Mouse (Mus musculus): ENCODE measurements at regions not wholly inside any gene's neighbourhood (a gene's known extent, or its start where the extent isn't known, plus 50 kb on each side); places are given as distances from the start of the nearest gene placed in this dataset.
"Not testable (repeated sequence)": the region's sequence is repeated elsewhere in the genome, so short reads cannot be mapped to it uniquely, and the experiment has no call there.

DNA sequence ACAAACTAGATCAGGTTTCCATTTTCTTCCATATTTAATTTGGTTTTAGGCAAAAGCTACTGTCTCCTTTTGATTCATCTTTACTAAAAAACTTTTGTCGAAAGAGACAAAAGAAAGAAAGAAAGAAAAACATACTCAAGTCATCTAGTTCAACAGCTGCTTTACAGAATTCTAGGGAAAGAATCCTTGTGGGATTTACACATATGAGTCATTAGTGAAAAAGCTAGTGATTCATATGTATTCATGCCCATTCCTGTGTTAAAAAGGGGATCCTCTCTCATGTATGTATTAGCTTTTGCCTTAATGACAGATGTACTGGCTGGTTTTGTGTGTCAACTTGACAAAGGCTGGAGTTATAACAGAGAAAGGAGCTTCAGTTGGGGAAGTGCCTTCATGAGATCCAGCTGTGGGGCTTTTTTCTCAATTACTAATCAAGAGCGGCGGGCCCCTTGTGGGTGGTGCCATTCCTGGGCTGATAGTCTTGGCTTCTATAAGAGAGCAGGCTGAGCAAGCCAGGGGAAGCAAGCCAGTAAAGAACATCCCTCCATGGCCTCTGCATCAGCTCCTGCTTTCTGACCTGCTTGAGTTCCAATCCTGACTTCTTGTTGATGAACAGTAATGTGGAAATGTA, 200.1 kb upstream of the Flrt2 start:
- H3K4me3 ChIP-seq (replicated peaks); H3K27me3 ChIP-seq; H3K9me3 ChIP-seq (replicated peaks); H3K4me2 ChIP-seq (replicated peaks); H3K27ac ChIP-seq (replicated peaks); H3K36me3 ChIP-seq; H3K9ac ChIP-seq; H3K4me1 ChIP-seq; ATAC-seq (ENCODE audit: insufficient number of reproducible peaks, low FRiP score, low TSS enrichment, low read depth): not testable (repeated sequence)
- WGBS, result 31% methylated on average over 3 of the region's 3 CpGs

DNA sequence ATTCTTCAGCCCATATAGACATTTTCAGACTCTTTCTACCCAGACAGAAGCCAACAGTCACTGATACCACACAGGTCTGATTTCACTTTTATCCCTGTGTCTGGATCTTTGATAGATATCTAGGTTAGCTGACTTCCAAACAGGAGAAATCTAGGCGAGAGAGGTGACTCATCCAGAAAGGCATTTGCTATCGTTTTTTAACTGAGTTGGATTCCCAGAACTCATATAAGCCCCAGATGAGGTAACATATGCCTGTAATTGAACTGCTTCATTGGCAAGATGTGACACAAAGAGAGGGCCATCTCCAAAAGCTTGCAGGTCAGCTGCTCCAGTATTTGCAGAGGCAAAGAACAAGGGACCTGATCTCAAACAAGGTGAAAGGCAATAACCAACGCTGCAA, 190.6 kb upstream of the Flrt2 start:
- no peak overlapping the region for H3K9ac ChIP-seq
- H3K27ac ChIP-seq (replicated peaks), result no peak overlapping the region
- no peaks in the 10 kb centered on the region for H3K4me1 ChIP-seq
- no peak overlapping the region for H3K4me3 ChIP-seq (replicated peaks)
- 67% methylated on average over 3 of the region's 3 CpGs for WGBS
- no peaks in the 10 kb centered on the region for H3K36me3 ChIP-seq
- no peak overlapping the region for H3K4me2 ChIP-seq (replicated peaks)
- no peak for ATAC-seq (ENCODE audit: insufficient number of reproducible peaks, low FRiP score, low TSS enrichment, low read depth)
- no peaks in the 10 kb centered on the region for H3K27me3 ChIP-seq
- no peaks in the 10 kb centered on the region for H3K9me3 ChIP-seq (replicated peaks)

DNA sequence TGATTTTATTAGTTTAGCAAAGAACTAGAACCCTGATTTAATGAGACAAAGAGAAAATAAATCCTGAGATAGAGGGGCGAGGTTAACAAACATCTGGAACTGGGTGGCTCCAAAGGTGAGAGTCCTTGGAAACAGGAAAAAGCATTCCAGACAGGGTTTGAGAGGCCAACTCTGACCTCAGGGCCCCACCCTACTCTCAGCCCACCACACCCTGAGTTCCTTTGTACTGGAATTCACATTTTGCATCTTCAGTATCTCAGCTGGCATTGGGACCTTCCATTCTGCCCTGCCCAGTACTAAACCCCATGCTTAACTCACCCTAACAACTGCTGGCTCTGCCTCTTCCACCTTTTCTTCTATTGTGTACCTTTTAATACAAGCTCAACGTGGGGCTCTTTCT, 172.0 kb upstream of the Flrt2 start:
- Histone ChIP-seq H3K4me2 (replicated peaks) (no peak overlapping the region), H3K9me3 (replicated peaks) (no peaks in the 10 kb centered on the region), H3K36me3 (no peaks in the 10 kb centered on the region), H3K4me1 (no peaks in the 10 kb centered on the region), H3K27ac (replicated peaks) (no peak overlapping the region), H3K27me3 (no peaks in the 10 kb centered on the region), H3K9ac (no peak overlapping the region), H3K4me3 (replicated peaks) (no peak overlapping the region)
- 76% methylated on average over 2 of the region's 2 CpGs for WGBS
- ATAC-seq (ENCODE audit: insufficient number of reproducible peaks, low FRiP score, low TSS enrichment, low read depth), result no peak

DNA sequence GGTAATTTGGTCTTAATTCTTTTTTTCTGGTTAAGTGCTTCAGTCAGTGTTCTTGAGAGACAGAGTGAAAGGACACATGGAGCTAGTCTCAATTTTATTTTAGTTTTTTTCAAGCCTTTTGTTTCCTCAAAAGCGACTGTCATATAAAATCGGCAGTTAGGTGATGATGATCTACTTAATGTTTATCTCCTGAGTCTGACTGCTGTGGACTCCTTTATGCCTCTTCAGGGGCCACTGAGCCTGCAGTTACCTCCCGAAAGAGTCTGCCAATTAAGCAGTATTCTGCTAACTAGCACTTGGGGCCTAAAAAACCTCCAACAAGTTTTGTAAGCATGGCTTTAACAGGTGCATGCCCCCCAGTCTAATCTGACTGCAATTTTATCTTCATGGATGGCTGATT, 170.0 kb upstream of the Flrt2 start:
- Histone ChIP-seq H3K36me3 (no peaks in the 10 kb centered on the region), H3K4me3 (replicated peaks) (no peak overlapping the region), H3K9ac (no peak overlapping the region), H3K4me2 (replicated peaks) (no peak overlapping the region), H3K27me3 (no peaks in the 10 kb centered on the region), H3K27ac (replicated peaks) (no peak overlapping the region), H3K4me1 (no peaks in the 10 kb centered on the region), H3K9me3 (replicated peaks) (no peaks in the 10 kb centered on the region)
- WGBS, result 57% methylated on average over 3 of the region's 3 CpGs
- no peak for ATAC-seq (ENCODE audit: insufficient number of reproducible peaks, low FRiP score, low TSS enrichment, low read depth)

DNA sequence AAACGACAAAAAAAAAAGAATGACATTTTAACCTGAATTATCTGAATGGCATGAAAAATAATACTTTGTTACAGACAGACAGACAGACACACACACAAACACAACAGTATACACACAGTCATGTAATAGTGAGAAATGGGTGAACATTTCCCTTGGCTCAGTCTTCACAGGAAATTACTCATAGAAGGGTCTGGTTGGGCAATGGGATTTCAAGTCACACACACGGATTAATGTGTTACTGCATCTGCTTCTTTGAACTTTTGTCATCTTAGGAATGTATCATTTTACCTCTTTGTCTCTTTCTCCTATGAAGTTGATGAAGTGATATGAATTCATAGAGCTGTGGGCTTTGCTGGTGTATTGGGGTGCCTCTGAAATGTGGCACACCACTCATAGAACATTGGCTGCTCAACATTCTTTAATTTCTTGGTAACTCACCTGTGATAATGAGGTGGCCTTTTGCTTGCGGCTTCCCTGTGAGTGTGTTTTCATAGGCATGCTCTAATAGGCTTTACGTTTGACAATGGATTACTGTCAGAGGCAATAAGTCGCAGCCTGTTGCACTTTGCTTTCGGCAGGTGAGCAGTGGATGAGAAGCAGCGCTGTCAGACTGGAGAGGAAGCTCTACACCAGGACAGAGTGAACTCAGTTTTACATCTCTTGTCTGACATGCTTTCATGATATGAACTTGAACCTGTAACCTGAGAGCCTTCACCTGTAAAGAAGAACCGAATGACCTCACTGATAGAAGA, 158.0 kb upstream of the Flrt2 start:
- H3K27ac ChIP-seq (replicated peaks), result no peak overlapping the region
- H3K9me3 ChIP-seq (replicated peaks), result no peaks in the 10 kb centered on the region
- no peak for ATAC-seq (ENCODE audit: insufficient number of reproducible peaks, low FRiP score, low TSS enrichment, low read depth)
- no peak overlapping the region for H3K4me3 ChIP-seq (replicated peaks)
- H3K36me3 ChIP-seq, result no peaks in the 10 kb centered on the region
- no peaks in the 10 kb centered on the region for H3K27me3 ChIP-seq
- H3K4me2 ChIP-seq (replicated peaks), result no peak overlapping the region
- H3K4me1 ChIP-seq, result no peaks in the 10 kb centered on the region
- WGBS, result 68% methylated on average over 8 of the region's 8 CpGs
- no peak overlapping the region for H3K9ac ChIP-seq

DNA sequence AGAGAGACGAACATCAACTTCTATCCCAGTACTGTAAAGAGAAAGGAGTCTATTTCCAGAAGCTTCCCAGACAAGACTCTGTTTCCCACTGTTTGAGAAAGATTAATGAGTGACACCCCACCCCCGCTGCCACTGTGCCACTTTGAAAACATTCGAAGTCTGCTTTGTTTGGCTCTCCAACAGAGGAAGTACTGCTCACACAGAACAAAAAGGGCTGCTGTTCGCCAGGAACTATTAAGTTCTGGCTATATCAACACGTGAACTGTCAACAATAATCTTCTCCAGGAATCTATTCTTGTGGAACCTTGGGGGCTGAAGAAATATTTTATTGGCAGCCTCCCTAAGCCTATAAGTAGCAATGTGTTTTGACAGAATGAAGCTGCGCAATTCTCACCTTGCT, 144.7 kb upstream of the Flrt2 start:
- Histone ChIP-seq H3K9ac (no peak overlapping the region), H3K36me3 (no peaks in the 10 kb centered on the region), H3K27ac (replicated peaks) (no peak overlapping the region), H3K4me3 (replicated peaks) (no peak overlapping the region), H3K9me3 (replicated peaks) (no peaks in the 10 kb centered on the region), H3K4me1 (no peaks in the 10 kb centered on the region; the same call in 1 of the 2 replicates), H3K4me2 (replicated peaks) (no peak overlapping the region), H3K27me3 (no peaks in the 10 kb centered on the region)
- WGBS, result 24% methylated on average over 6 of the region's 6 CpGs
- no peak for ATAC-seq (ENCODE audit: insufficient number of reproducible peaks, low FRiP score, low TSS enrichment, low read depth)

DNA sequence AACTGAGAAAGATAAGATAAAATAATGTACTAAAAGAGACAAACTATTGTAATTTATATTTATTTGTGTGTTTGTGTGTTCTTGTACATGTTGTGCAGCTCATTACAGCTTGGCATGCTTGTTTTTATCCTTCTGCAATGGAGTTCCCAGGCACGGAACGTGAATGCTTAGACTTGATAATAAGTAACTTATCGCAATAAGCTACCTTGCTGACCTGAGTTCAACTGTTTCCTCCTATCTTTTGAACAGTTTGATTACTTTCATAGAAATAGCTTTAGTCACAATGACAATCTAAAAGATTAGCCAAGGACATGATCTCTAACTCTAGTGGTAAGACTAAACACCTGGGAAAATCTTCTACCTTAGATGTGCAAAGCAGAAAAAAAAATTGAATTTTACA, 138.9 kb upstream of the Flrt2 start:
- no peaks in the 10 kb centered on the region for H3K36me3 ChIP-seq
- ATAC-seq (ENCODE audit: insufficient number of reproducible peaks, low FRiP score, low TSS enrichment, low read depth), result no peak
- no peak overlapping the region for H3K4me3 ChIP-seq (replicated peaks)
- no peak overlapping the region for H3K4me2 ChIP-seq (replicated peaks)
- no peak overlapping the region for H3K27ac ChIP-seq (replicated peaks)
- H3K9me3 ChIP-seq (replicated peaks), result no peaks in the 10 kb centered on the region
- H3K9ac ChIP-seq, result no peak overlapping the region
- H3K27me3 ChIP-seq, result no peaks in the 10 kb centered on the region
- no peaks in the 10 kb centered on the region for H3K4me1 ChIP-seq
- 96% methylated on average over 3 of the region's 3 CpGs for WGBS

DNA sequence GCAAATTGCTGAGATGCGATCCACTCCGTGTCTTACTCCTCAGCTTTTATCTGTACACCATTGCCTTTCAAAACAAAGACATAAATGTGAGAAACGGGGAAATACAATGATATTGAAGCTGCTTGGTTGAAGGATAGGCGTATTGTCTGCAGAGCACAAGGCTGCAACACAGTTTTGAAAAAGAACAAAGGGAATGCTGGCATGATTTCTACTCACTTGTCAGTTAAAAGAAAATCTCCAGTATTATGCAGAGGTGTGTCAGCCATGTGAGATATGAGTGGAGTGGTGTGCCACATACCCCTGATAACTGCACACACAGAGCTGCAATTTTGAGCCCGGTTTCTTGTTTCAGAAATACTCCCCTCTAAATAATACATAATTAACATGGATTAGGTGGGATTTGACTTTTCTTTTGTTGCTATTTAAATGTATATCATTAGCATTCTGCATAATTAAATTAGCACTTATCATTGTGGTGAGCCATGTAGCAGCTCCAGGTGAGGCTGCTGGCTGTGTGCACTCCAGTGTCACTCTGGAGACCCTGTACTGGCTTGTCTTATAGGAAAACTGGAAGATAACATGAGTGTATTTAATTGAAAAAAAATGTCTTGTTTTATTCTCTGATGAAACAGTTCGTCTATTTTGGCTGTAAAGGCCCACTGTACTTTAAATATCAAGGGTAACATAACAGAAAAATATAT, 133.2 kb upstream of the Flrt2 start:
- no peaks in the 10 kb centered on the region for H3K9me3 ChIP-seq (replicated peaks)
- H3K36me3 ChIP-seq, result no peaks in the 10 kb centered on the region
- H3K9ac ChIP-seq, result no peak overlapping the region
- 53% methylated on average over 6 of the region's 6 CpGs for WGBS
- H3K27me3 ChIP-seq, result no peaks in the 10 kb centered on the region
- H3K4me3 ChIP-seq (replicated peaks), result no peak overlapping the region
- 0 out of 2 replicates have a peak, but pooled peaks cover 4% of the 10 kb centered on the region for H3K4me1 ChIP-seq
- no peak overlapping the region for H3K4me2 ChIP-seq (replicated peaks)
- H3K27ac ChIP-seq (replicated peaks), result no peak overlapping the region
- ATAC-seq (ENCODE audit: insufficient number of reproducible peaks, low FRiP score, low TSS enrichment, low read depth), result no peak

DNA sequence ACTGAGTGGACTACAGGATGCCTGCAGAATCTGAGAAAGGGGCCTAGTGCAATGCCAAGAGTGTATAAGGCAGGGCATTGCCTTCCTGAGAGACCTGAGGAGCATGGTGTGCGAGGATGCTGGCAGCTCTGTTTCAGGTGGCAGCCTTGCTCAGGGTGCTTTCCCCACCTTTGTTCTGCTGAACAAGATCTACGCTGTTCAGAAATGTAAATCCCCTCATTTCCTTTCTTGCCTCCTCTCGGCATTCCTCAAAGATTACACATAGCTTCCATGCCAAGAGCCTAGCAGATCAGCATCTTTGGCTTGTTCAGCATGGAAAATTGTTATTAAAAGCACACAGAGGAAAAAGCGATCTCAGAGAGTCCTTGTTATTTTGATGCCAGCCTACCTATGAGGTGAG, 128.6 kb upstream of the Flrt2 start:
- Histone ChIP-seq H3K36me3 (no peaks in the 10 kb centered on the region), H3K9me3 (replicated peaks) (no peaks in the 10 kb centered on the region), H3K27ac (replicated peaks) (no peak overlapping the region), H3K4me1 (0 out of 2 replicates have a peak, but pooled peaks cover 4% of the 10 kb centered on the region), H3K4me2 (replicated peaks) (no peak overlapping the region), H3K27me3 (no peaks in the 10 kb centered on the region), H3K9ac (no peak overlapping the region), H3K4me3 (replicated peaks) (no peak overlapping the region)
- WGBS, result 29% methylated on average over 4 of the region's 4 CpGs
- ATAC-seq (ENCODE audit: insufficient number of reproducible peaks, low FRiP score, low TSS enrichment, low read depth), result no peak

DNA sequence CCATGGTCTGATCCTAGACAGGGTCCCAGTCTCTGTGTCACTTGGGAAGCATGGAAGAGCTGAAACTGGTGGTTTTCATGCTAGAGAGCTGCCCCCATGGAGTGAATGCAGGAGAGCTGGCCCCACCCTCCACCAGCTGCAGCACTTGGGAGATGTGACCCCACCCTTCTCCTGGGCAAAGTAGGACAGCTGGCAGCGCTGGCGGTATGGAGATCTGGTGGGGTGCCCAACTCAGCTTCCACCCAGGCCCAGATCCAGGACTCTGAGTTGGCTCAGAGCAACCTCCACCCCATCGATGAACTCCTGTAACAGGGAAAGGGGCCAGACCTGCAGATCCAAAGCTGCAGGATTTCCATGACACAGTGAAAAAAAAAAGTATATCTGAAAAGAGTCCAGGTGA, 115.3 kb upstream of the Flrt2 start:
- 72% methylated on average over 3 of the region's 3 CpGs for WGBS
- Histone ChIP-seq H3K9ac (no peak overlapping the region), H3K4me1 (no peaks in the 10 kb centered on the region), H3K9me3 (replicated peaks) (no peaks in the 10 kb centered on the region), H3K4me3 (replicated peaks) (no peak overlapping the region), H3K27me3 (no peaks in the 10 kb centered on the region), H3K4me2 (replicated peaks) (no peak overlapping the region), H3K36me3 (no peaks in the 10 kb centered on the region), H3K27ac (replicated peaks) (no peak overlapping the region)
- no peak for ATAC-seq (ENCODE audit: insufficient number of reproducible peaks, low FRiP score, low TSS enrichment, low read depth)

DNA sequence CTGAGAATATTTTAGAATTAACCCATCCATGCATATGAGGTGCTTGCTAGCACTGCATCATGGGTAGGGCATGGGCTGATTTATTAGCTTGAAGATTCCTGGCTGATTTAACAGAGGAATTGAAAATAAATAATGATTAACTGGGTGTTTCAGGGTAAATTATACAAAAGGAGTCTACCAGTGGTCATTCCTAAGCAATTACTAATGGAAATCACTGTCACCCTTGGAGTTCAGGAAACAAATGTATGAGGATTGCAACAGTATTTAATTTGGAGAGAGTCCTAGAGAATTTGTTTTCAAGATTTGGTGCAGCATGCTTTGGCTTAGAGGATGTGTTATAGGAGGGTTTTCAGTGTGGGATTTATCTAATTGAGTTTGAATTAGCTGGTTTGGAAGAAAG, 103.0 kb upstream of the Flrt2 start:
- Histone ChIP-seq H3K4me2 (replicated peaks) (no peak overlapping the region), H3K4me1 (no peaks in the 10 kb centered on the region), H3K27ac (replicated peaks) (no peak overlapping the region), H3K27me3 (no peaks in the 10 kb centered on the region), H3K9me3 (replicated peaks) (no peaks in the 10 kb centered on the region), H3K4me3 (replicated peaks) (no peak overlapping the region), H3K9ac (no peak overlapping the region), H3K36me3 (no peaks in the 10 kb centered on the region)
- no peak for ATAC-seq (ENCODE audit: insufficient number of reproducible peaks, low FRiP score, low TSS enrichment, low read depth)
